Mouse (Mus musculus): ENCODE results near the gene Tgfbr1. TPM values are rescaled to one million over a fixed set of nuclear protein-coding genes. Genes with fewer than 3 reads are reported as not detected.
A peak's percentile ranks its signal among the peaks of the same experiment; 100 is the strongest.

The Tgfbr1 gene
- polyA plus RNA-seq, 1 experiment, result 7.9 TPM

DNA sequence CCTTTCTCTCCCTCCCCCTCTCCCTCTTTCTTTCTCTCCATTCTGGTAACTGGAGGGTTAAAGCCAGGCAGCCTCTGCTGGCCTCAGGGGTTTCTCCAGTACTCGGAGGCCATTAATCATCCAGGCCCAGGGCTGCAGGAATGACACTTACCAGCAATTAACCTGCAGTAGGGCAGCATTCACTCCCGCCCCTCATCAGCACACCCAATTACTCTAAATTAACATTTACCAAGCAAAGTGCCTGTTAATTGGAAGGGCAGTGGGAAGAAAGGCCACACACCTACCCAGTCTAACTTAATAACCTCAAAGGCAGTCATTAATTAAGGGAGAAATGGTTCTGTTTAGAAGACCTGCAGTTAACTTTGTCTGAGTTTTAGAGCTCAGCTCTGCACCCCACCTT lies 71.4 kb downstream of the Tgfbr1 start:
- Histone ChIP-seq H3K4me3 (ENCODE audit: insufficient read depth, low read depth, low read length) (no peak overlapping the region), H3K27ac (replicated peaks; ENCODE audit: low read depth, low read length) (no peak overlapping the region), H3K4me1 (ENCODE audit: control insufficient read depth, insufficient read depth, insufficient read length, low read length) (no peaks in the 10 kb centered on the region)

- no peaks in the 10 kb centered on the region for H3K4me1 ChIP-seq (ENCODE audit: control insufficient read depth, insufficient read depth, insufficient read length, low read length)
- no peak overlapping the region for H3K4me3 ChIP-seq (ENCODE audit: insufficient read depth, low read depth, low read length)
- no peak overlapping the region for H3K27ac ChIP-seq (replicated peaks; ENCODE audit: low read depth, low read length)
Measured at GRCm38 (mm10) chr4:47425247-47425830, 72.3 kb downstream of the Tgfbr1 start.

GRCm38 (mm10) chr4:47427606-47428005 lies 74.6 kb downstream of the Tgfbr1 start:
- no peak overlapping the region for H3K27ac ChIP-seq (replicated peaks; ENCODE audit: low read depth, low read length)
- H3K4me3 ChIP-seq (ENCODE audit: insufficient read depth, low read depth, low read length), result no peak overlapping the region
- no peaks in the 10 kb centered on the region for H3K4me1 ChIP-seq (ENCODE audit: control insufficient read depth, insufficient read depth, insufficient read length, low read length)

DNA sequence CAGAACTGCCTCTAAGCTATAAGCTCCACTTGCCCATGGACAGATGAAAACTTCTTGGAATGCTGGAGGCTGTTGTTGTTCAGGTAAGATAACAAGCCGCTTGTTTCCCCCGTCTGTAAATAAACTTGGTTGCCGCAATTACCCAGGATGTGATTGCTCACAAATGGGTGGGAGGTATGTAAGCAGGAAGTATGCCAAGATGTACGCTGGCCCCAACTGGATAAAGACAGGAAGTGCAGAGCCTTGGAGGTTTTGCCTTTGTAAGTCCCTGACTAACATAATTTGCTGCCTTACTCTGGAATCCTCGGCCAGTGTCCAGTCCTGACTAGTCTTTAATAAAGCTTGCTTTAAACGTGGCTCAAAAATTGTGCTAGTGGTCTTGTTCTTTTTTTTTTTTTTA lies 77.5 kb downstream of the Tgfbr1 start:
- Histone ChIP-seq H3K27ac (replicated peaks; ENCODE audit: low read depth, low read length) (no peak overlapping the region), H3K4me1 (ENCODE audit: control insufficient read depth, insufficient read depth, insufficient read length, low read length) (no peaks in the 10 kb centered on the region), H3K4me3 (ENCODE audit: insufficient read depth, low read depth, low read length) (no peak overlapping the region)

DNA sequence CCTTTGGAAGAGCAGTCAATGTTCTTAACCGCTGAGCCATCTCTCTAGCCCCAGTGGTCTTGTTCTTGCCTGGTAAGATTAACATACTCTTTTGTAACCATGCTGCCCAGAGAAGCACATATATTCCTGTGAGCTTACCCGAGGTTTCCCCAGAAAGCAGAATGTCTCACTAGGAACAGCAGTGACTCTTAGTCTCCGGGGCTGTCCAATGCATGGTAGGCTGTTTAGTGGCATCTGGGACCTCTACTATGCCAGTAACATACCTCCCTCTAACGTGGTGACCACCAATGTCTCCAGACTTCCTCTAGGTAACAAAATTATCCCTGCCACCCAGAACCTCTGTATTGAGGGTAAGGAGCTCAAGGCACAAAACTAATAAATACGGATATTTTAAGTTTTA lies 78.1 kb downstream of the Tgfbr1 start:
- no peak overlapping the region for H3K4me3 ChIP-seq (ENCODE audit: insufficient read depth, low read depth, low read length)
- H3K27ac ChIP-seq (replicated peaks; ENCODE audit: low read depth, low read length), result no peak overlapping the region
- H3K4me1 ChIP-seq (ENCODE audit: control insufficient read depth, insufficient read depth, insufficient read length, low read length), result no peaks in the 10 kb centered on the region

- no peaks in the 10 kb centered on the region for H3K4me1 ChIP-seq (ENCODE audit: control insufficient read depth, insufficient read depth, insufficient read length, low read length)
- H3K4me3 ChIP-seq (ENCODE audit: insufficient read depth, low read depth, low read length), result no peak overlapping the region
Measured at GRCm38 (mm10) chr4:47432766-47433165, 79.7 kb downstream of the Tgfbr1 start.

DNA sequence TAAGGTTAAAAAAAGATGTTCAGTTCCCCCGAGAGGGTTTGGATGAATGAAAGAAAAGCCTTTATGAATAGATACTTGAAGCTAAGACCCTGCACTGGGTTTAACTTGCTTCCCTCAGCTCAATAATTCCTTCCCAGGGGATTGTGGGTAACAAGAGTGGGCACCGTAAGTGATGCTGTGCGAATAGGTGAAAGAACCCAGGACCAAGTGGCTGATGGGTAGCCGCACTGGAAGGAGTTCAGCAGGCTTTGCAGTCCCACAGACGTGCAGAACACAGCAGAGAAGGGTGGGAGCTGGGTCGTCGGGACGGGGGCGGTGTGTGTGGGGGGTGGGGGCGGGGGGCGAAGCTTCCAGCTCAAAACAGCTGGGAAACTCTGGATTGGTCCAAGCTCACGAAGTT lies 82.1 kb downstream of the Tgfbr1 start:
- Histone ChIP-seq H3K4me1 (ENCODE audit: control insufficient read depth, insufficient read depth, insufficient read length, low read length) (no peaks in the 10 kb centered on the region), H3K4me3 (ENCODE audit: insufficient read depth, low read depth, low read length) (no peak overlapping the region), H3K27ac (replicated peaks; ENCODE audit: low read depth, low read length) (no peak overlapping the region)

More at GRCm38 (mm10) chr4:47432766-47433165, 79.7 kb downstream of the Tgfbr1 start:
- H3K27ac ChIP-seq (replicated peaks; ENCODE audit: low read depth, low read length), result no peak overlapping the region

- Histone ChIP-seq H3K4me1 (ENCODE audit: control insufficient read depth, insufficient read depth, insufficient read length, low read length) (no peaks in the 10 kb centered on the region), H3K4me3 (ENCODE audit: insufficient read depth, low read depth, low read length) (no peak overlapping the region), H3K27ac (replicated peaks; ENCODE audit: low read depth, low read length) (no peak overlapping the region)
Measured at GRCm38 (mm10) chr4:47435566-47436360, 82.7 kb downstream of the Tgfbr1 start.

- H3K27ac ChIP-seq (replicated peaks; ENCODE audit: low read depth, low read length), result no peak overlapping the region
- peak overlapping the region; percentile 67 for H3K4me3 ChIP-seq (ENCODE audit: insufficient read depth, low read depth, low read length)
- no peaks in the 10 kb centered on the region for H3K4me1 ChIP-seq (ENCODE audit: control insufficient read depth, insufficient read depth, insufficient read length, low read length)
Measured at GRCm38 (mm10) chr4:47437365-47438340, 84.6 kb downstream of the Tgfbr1 start.

DNA sequence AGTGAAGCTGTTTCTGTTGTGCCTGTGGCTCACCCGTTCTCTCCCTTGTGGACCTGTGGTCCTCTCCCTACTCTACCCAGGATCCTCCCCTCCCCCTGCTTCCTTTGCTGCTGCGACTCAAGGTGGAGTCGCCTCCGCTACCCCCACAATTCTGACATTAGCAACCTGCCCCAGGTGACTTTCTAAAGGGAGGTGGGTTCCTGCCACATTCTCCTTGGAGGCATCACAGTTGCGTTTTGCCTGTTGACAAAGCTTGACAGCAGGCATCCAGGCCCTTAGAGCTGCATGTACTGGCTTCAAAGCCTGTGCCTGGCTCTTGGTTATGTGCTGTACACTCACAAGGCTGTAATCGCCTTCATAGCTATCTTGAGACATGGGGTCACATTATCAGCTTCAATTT lies 85.9 kb downstream of the Tgfbr1 start:
- H3K27ac ChIP-seq (replicated peaks; ENCODE audit: low read depth, low read length), result no peak overlapping the region
- no peaks in the 10 kb centered on the region for H3K4me1 ChIP-seq (ENCODE audit: control insufficient read depth, insufficient read depth, insufficient read length, low read length)
- no peak overlapping the region for H3K4me3 ChIP-seq (ENCODE audit: insufficient read depth, low read depth, low read length)

- Histone ChIP-seq H3K4me1 (ENCODE audit: control insufficient read depth, insufficient read depth, insufficient read length, low read length) (no peaks in the 10 kb centered on the region), H3K27ac (replicated peaks; ENCODE audit: low read depth, low read length) (no peak overlapping the region), H3K4me3 (ENCODE audit: insufficient read depth, low read depth, low read length) (no peak overlapping the region)
Measured at GRCm38 (mm10) chr4:47440951-47441350, 87.9 kb downstream of the Tgfbr1 start.

DNA sequence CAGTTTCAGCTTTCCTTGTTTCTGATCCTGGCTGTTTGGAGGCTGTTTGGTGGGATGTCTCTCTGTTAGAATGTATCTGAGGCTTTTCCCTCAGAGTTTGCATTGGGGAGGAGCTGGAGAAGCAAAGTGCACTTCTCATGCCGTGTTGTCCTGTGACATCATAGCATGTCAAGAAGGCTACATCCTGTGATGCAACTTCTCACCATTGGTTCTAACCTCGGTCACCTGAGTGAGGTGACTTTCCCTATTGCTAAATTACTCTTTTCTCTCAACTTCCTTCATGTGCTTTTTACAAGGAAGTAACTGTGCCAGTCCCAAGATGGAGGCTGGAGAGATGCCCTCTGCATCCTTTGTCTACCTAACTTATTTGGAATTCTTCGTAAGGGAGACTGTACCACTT lies 95.5 kb downstream of the Tgfbr1 start:
- Histone ChIP-seq H3K4me3 (ENCODE audit: insufficient read depth, low read depth, low read length) (no peak overlapping the region), H3K4me1 (ENCODE audit: control insufficient read depth, insufficient read depth, insufficient read length, low read length) (no peaks in the 10 kb centered on the region), H3K27ac (replicated peaks; ENCODE audit: low read depth, low read length) (no peak overlapping the region)

DNA sequence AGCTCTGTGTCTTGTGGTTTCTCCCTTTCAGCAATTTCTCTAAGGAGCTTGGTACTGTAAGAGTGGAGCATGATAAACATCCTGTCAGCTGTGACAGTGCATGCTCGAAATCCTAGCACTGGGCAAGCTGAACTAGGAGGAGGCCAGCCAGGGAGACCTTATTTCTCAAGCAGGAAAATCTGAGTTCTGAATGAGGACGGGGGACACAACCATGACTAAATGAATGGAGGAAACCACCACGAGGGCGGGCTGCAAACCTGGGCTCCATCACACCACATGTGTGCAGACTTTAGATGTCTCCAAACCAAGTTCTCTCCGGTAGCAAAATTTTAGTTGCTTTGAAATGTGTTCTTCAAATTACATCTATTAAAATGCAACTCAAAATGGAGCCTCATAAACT lies 96.1 kb downstream of the Tgfbr1 start:
- Histone ChIP-seq H3K27ac (replicated peaks; ENCODE audit: low read depth, low read length) (no peak overlapping the region), H3K4me1 (ENCODE audit: control insufficient read depth, insufficient read depth, insufficient read length, low read length) (no peaks in the 10 kb centered on the region), H3K4me3 (ENCODE audit: insufficient read depth, low read depth, low read length) (no peak overlapping the region)

- H3K27ac ChIP-seq (replicated peaks; ENCODE audit: low read depth, low read length), result no peak overlapping the region
- H3K4me3 ChIP-seq (ENCODE audit: insufficient read depth, low read depth, low read length), result no peak overlapping the region
- no peaks in the 10 kb centered on the region for H3K4me1 ChIP-seq (ENCODE audit: control insufficient read depth, insufficient read depth, insufficient read length, low read length)
Measured at GRCm38 (mm10) chr4:47449586-47450522, 96.8 kb downstream of the Tgfbr1 start.
